Mouse (Mus musculus) cortical plate, adult 2 months (tissue): Measurements from ENCODE around the gene Cst7. TPM values are rescaled to one million over a fixed set of nuclear protein-coding genes. Genes with fewer than 3 reads are reported as not detected.
A peak's percentile ranks its signal among the peaks of the same experiment; 100 is the strongest.
"Not testable (repeated sequence)": the region's sequence is repeated elsewhere in the genome, so short reads cannot be mapped to it uniquely, and the experiment has no call there.

Experiments
- H3K27ac ChIP-seq: fragments of 200-500 bp; 2 replicates; pipeline ENCODE4 v1.5.1; 2012; ENCODE audit warnings: low read length, control low read depth, inconsistent platforms; ENCODE audit not compliant: insufficient read depth
- H3K4me1 ChIP-seq: fragments of 200-500 bp; 2 replicates; pipeline ENCODE4 v1.6.1; 2011; ENCODE audit warnings: low read length; ENCODE audit not compliant: control insufficient read depth, insufficient read depth
- H3K4me3 ChIP-seq: fragments of 200-500 bp; 2 replicates; pipeline ENCODE4 v1.5.1; 2011; ENCODE audit warnings: mild to moderate bottlenecking, low read length, control low read depth; ENCODE audit not compliant: insufficient read depth
- CTCF ChIP-seq: fragments of 200-500 bp; IDR thresholded peaks from 2 replicates; pipeline ENCODE4 v1.5.1; 2011; ENCODE audit warnings: mild to moderate bottlenecking, control low read depth, low read length; ENCODE audit not compliant: insufficient read depth; ENCODE audit errors: extremely low read depth
- POLR2A ChIP-seq: fragments of 200-500 bp; IDR thresholded peaks from 2 replicates; pipeline ENCODE4 v1.6.1; 2011; ENCODE audit warnings: mild to moderate bottlenecking, low read length, control low read depth; ENCODE audit not compliant: insufficient read depth; ENCODE audit errors: extremely low read depth
- polyA plus RNA-seq: library from polyadenylated mRNA; depleted of rRNA; stranded (reverse); fragments of >200 nt; gene quantifications from 2 replicates; pipeline ENCODE4 v1.2.3, GENCODE M21; 2012; rRNA removed

Gene Cst7
- polyA plus RNA-seq, result 0.21 and 0.42 TPM in 2 replicates

DNA sequence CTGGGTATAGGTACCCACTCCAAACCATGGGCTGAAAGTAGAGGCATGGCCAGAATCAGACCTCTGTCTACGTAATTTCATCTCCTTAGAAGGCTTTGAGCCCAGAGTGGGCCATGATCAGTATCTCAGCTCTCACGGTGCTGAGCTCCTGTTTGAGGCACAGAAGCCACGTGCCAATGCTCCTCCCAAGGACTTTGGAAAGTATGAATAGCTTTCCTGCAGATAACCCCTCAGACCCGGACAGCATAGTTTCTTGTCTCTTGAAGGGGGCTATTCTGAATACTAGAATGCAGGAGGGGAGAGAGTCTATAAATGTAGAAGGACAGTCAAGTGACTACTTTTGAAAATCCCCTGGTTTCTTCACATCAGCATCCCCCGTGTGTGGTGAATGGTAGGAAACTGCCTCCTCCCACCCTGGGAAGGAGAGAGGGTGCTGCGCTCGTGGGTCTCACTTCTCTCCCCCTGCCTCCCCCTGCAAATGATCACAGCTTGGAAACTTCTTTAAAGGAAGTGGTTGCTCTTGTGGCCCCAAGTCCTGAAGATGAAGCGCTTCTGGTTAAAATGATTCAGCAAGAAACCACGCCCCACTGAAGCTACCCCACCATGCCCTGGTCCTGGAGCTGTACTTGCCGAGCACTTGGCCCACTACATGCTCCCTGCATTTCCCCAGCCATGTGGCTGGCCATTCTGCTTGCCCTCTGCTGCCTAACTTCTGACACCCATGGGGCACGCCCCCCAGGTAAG, at the start of gene Cst7:
Gene Cst7 (plus strand): TSS at position 569 of the 744 bp plus-strand sequence.
- no peak for TF ChIP-seq CTCF
- TF ChIP-seq POLR2A, result no peak
- no peak within 1 kb of the TSS for H3K4me3 ChIP-seq

DNA sequence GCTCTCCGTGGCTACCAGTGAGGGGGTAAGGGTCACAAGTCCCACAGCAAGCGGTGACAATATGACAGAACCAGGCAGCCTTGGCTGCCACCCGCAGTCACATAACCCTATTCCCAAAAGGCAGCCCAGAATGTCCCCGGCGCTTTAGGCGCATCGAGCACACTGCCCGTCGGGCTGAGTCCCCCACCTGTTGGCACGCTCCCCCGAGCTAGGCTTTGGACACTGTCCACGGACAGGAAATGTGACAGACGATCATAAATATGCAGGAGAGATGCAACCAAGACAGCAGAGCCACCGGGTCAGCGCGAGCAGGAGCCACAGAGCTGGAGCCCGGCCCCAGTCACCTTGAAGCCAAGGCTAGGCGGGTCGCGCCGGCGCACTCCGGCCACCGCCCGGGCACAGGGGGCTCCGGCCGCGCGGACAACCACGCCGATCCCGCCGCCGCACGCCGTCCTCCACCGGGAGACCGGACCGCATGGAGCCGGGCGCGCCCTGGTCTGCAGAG, 44.5 kb upstream of the Cst7 start:
- Histone ChIP-seq H3K27ac (no peak overlapping the region), H3K4me1 (no peaks in the 10 kb centered on the region), H3K4me3 (no peak overlapping the region)
- no peak for TF ChIP-seq POLR2A
- TF ChIP-seq CTCF, result no peak

More for the DNA sequence above, at the start of gene Cst7:
- Histone ChIP-seq H3K4me1 (no peaks in the 10 kb centered on the region), H3K27ac (no peak within 1 kb of the TSS)

DNA sequence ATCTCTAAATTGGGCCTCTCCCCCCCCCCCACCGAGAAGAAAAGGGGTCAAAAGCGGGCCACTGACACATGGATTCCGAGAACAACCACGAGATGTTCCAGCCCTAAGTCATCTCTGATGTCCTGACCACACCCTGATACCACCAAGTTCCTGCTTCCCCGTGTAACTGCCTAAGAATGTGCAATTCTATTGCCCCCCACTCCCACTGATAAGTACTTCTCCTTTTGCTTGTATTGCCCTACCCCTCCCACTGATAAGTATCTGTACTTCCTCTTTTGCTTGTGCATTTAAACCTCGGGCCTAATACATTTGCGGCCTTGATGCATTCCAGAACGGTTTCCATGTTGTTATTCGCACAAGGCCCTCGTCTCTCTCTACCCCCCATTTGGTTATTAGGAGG, 20.6 kb upstream of the Cst7 start:
- not testable (repeated sequence) for H3K4me1 ChIP-seq, H3K27ac ChIP-seq, H3K4me3 ChIP-seq

DNA sequence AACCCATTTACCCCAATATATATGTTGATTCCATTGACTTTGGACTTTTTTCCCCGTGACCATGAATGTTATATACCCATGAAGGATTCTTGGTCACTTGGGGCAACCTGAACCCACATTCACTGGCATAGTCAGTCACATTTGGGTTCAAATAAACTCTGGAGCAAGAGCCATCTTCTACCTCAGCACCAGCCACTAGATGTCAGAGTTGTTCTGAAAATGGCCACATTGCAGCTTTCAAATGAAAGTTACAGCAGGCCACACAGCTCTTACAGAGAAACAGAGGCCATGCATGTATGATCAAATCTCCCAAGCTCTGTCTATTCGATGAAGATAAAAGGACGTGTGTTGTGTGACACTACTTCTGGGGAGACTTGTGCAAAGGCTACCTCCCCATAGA, 11.6 kb upstream of the Cst7 start:
- Histone ChIP-seq H3K4me3 (no peak overlapping the region), H3K4me1 (no peaks in the 10 kb centered on the region), H3K27ac (no peak overlapping the region)
- TF ChIP-seq POLR2A, result no peak
- TF ChIP-seq CTCF, result peak; percentile 62

DNA sequence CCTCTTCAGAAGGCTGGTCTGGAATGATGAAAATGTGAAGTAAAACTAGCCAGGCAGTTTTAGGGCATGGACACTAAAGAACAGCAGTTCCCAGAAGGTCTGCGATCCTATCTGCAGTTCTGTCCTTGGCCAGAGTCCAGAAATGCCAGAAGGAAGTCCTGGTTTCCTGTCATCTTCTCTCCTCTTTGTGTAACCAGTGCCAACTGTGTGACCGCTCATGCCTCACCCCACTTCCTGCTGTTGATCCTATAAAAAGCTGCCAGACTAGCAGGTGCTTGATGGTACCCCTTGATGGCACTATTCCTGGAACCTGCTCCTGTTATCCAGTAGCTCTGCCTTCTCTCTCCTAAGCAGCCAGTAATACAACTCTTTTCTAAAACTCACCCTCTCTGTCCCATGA, 3.2 kb upstream of the Cst7 start:
- no peaks in the 10 kb centered on the region for H3K4me1 ChIP-seq
- H3K4me3 ChIP-seq, result no peak overlapping the region
- TF ChIP-seq CTCF, result no peak
- TF ChIP-seq POLR2A, result no peak
- no peak overlapping the region for H3K27ac ChIP-seq

DNA sequence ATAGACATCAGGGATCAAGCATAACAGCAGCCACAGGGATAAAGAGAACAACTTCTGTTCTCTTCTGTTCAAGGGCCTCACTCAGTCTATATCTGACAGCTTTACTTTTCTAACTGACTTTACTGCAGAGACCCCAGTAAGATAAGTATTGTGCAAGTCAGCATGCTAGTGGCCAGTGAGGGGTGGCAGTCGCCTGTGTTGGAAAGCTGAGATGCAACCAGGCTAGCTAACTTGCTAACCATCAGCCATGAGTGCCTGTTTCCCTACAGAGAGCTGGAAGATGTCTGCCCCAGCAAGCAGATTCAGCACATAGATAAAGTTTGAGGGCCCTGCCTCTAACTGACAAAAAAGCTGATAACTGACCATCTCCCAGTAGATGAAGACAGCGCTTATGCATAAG, 546 bp downstream of the Cst7 start:
- H3K4me3 ChIP-seq, result no peak overlapping the region
- no peak for TF ChIP-seq CTCF
- TF ChIP-seq POLR2A, result no peak
- H3K4me1 ChIP-seq, result no peaks in the 10 kb centered on the region
- H3K27ac ChIP-seq, result no peak overlapping the region

DNA sequence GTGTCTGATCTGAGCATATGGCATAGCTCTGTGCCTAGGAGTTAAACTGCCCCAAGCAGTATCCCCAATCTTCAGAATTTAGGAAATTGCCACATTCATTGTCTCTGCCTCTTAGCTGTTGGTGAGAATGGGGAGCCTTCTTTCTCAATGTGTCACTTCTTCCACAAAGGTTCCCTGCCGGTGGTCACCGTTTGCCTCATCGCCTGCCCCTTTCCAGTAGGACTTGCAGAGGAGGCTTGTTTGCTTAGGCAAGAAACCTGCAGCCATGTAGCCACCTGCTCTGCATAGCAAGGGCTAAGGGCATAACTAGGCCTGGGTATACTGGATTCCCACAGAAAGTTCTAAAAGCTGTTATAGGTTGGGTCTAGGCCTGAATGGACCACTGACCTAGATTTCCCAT, 2.2 kb downstream of the Cst7 start:
- TF ChIP-seq CTCF (no peak), POLR2A (no peak)
- Histone ChIP-seq H3K4me1 (no peaks in the 10 kb centered on the region), H3K27ac (no peak overlapping the region), H3K4me3 (no peak overlapping the region)

DNA sequence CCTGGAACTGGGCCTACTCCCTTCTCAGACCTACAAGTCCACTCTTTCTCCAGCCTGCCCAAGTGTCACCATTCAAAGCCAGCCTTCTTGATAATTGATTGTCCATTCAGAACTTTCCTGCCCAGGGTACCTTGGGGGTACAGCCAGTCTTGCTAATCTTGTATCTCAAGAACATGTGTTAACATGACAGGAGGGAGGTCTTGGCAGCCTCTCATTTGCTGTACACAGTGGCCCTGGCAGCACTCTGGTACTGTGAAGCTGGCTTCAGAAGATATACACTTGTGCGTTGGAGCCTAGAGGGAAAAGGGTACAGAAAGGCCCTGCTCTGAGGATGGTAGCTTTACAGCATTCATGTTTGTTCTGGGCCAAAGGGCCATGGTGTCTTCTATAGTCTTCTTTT, 6.0 kb downstream of the Cst7 start:
- Histone ChIP-seq H3K4me1 (no peaks in the 10 kb centered on the region), H3K27ac (no peak overlapping the region), H3K4me3 (no peak overlapping the region)
- no peak for TF ChIP-seq POLR2A

DNA sequence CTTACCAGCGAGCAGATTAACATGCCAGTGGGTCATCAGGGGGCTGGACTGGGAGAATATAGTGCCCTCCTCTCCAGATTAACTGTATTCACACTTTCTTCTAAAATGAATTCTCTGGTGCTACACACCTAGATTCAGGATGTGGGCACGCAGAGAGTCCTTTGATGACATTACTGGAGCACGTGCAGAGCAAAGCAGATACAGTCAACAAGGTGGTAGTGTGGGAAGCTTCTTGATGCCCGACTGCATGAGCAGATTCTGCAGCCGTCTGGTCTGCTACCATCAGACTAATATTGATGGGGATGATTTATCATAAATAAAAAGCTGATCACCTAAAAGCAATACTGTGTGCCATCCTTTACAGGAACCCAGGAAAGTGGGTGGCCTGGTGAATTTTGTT, 8.4 kb downstream of the Cst7 start:
- TF ChIP-seq POLR2A, result no peak
- TF ChIP-seq CTCF, result no peak
- Histone ChIP-seq H3K27ac (no peak overlapping the region), H3K4me1 (no peaks in the 10 kb centered on the region), H3K4me3 (no peak overlapping the region)

DNA sequence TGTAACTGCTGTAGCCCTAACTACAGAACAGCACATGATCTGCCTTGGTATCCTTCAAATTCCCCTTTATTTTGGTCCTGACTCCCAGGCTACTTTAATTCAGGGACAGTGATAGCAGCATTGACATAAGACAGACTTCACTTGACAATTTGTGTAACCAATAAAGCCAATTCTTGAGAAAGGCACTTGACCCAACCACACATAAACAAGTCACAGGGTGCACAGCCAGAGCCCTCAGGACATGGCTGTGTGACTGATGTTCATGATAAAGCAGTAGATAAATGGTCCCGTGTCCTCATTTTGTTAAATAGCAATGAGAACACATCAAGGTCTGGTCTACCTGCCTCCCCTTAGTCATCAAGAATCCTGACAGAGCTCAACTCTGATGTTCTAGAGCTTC, 9.4 kb downstream of the Cst7 start:
- H3K27ac ChIP-seq, result no peak overlapping the region
- no peak overlapping the region for H3K4me3 ChIP-seq
- no peaks in the 10 kb centered on the region for H3K4me1 ChIP-seq
- TF ChIP-seq POLR2A, result no peak
- TF ChIP-seq CTCF, result no peak

DNA sequence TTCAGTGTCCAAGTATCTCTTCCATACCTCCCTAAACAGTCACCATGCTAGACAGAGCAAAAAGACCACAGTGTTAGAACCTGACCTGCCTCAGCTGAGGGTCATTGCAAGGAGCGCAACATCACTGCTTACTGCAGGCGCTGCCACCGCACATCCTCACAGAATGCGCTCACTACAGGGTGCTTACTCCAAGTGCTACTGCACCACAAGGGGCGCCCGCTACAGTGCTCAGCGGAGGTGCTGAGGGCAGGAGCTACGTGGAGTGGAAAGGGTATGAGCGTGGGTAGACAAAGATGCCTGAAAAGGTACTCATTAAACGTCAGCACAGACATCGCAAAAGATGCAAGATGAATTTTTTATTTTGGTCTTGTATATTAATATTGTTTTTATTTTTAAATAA, 18.9 kb downstream of the Cst7 start:
- TF ChIP-seq CTCF (no peak), POLR2A (no peak)
- H3K27ac ChIP-seq, result no peak overlapping the region
- no peaks in the 10 kb centered on the region for H3K4me1 ChIP-seq
- H3K4me3 ChIP-seq, result no peak overlapping the region
